Mouse (Mus musculus) C2C12 (cell line): ENCODE measurements around the gene Phactr1. TPM values are rescaled to one million over a fixed set of nuclear protein-coding genes. Genes with fewer than 3 reads are reported as not detected.

Experiments
- H3K27me3 ChIP-seq: one replicate; pipeline ENCODE4 v1.6.1; 2011; ENCODE audit not compliant: control insufficient read depth, insufficient read depth, insufficient read length
- H3K36me3 ChIP-seq: one replicate; pipeline ENCODE4 v1.6.1; 2011; ENCODE audit not compliant: control insufficient read depth, insufficient read depth
- H3K4me3 ChIP-seq: one replicate; pipeline ENCODE4 v1.5.1; 2011; ENCODE audit warnings: mild to moderate bottlenecking, control low read depth; ENCODE audit not compliant: poor library complexity, insufficient read depth, severe bottlenecking
- H3K79me2 ChIP-seq: one replicate; pipeline ENCODE4 v1.6.1; 2011; ENCODE audit not compliant: control insufficient read depth, insufficient read depth
- H3K79me3 ChIP-seq: one replicate; pipeline ENCODE4 v1.6.1; 2011; ENCODE audit warnings: low read depth, control low read depth
- H3ac ChIP-seq: one replicate; pipeline ENCODE3; 2011; ENCODE audit warnings: low read depth; ENCODE audit not compliant: control insufficient read depth, insufficient read length
- CEBPB ChIP-seq: IDR thresholded peaks from one replicate; pipeline ENCODE4 v1.6.1; 2011; ENCODE audit warnings: low read depth, mild to moderate bottlenecking, control low read depth, moderate library complexity
- CTCF ChIP-seq: IDR thresholded peaks from one replicate; pipeline ENCODE4 v1.5.1; 2011; ENCODE audit not compliant: control insufficient read depth, insufficient read depth, insufficient read length
- FOSL1 ChIP-seq: IDR thresholded peaks from one replicate; pipeline ENCODE4 v1.8.0; 2011; ENCODE audit warnings: mild to moderate bottlenecking, low read length; ENCODE audit not compliant: poor library complexity, insufficient read depth, severe bottlenecking
- MAX ChIP-seq: IDR thresholded peaks from one replicate; pipeline ENCODE4 v1.6.1; 2011; ENCODE audit warnings: mild to moderate bottlenecking, control low read depth
- MYOD1 ChIP-seq: IDR thresholded peaks from one replicate; pipeline ENCODE4 v1.6.1; 2011; ENCODE audit warnings: low read depth; ENCODE audit not compliant: control insufficient read depth, insufficient read length
- MYOG ChIP-seq: IDR thresholded peaks from one replicate; pipeline ENCODE4 v1.6.1; 2011; ENCODE audit not compliant: control insufficient read depth, insufficient read length; ENCODE audit errors: extremely low read depth
- USF1 ChIP-seq: IDR thresholded peaks from one replicate; pipeline ENCODE4 v1.6.1; 2011; ENCODE audit warnings: low read depth, mild to moderate bottlenecking, control low read depth, moderate library complexity
- polyA plus RNA-seq: library from polyadenylated mRNA; unstranded; fragments of >200 nt; fragmentation: generic; extraction: Trizol; gene quantifications from one replicate; pipeline ENCODE4 v1.2.1, GENCODE M21; 2012; ENCODE audit warnings: missing spikeins

Gene Phactr1
- polyA plus RNA-seq, 1 experiment = 0.05 TPM

- no peaks in the 10 kb centered on the region for H3K36me3 ChIP-seq
- TF ChIP-seq USF1 (no peak), MYOD1 (no peak), MYOG (no peak), CTCF (no peak), MAX (no peak), FOSL1 (no peak), CEBPB (no peak)
- H3K4me3 ChIP-seq = no peak overlapping the region
- no peak overlapping the region for H3ac ChIP-seq
- H3K79me2 ChIP-seq = no peaks in the 10 kb centered on the region
- H3K79me3 ChIP-seq = no peaks in the 10 kb centered on the region
- peaks cover 3% of the 10 kb centered on the region for H3K27me3 ChIP-seq
These were observed 333.6 kb downstream of the Phactr1 start for GRCm38 (mm10) chr13:43013984-43014383.

GRCm38 (mm10) chr13:43015768-43016167, 335.3 kb downstream of the Phactr1 start:
- TF ChIP-seq CTCF (no peak), CEBPB (no peak), FOSL1 (no peak), USF1 (no peak), MYOG (no peak), MYOD1 (no peak), MAX (no peak)
- Histone ChIP-seq H3K27me3 (peaks cover 3% of the 10 kb centered on the region), H3K79me2 (no peaks in the 10 kb centered on the region), H3K36me3 (no peaks in the 10 kb centered on the region), H3K79me3 (no peaks in the 10 kb centered on the region), H3ac (no peak overlapping the region), H3K4me3 (no peak overlapping the region)

GRCm38 (mm10) chr13:43018863-43019262, 338.4 kb downstream of the Phactr1 start:
- Histone ChIP-seq H3ac (no peak overlapping the region), H3K79me2 (no peaks in the 10 kb centered on the region), H3K27me3 (no peaks in the 10 kb centered on the region), H3K36me3 (no peaks in the 10 kb centered on the region), H3K4me3 (no peak overlapping the region), H3K79me3 (no peaks in the 10 kb centered on the region)
- TF ChIP-seq CTCF (no peak), FOSL1 (no peak), MAX (no peak), MYOG (no peak), MYOD1 (no peak), USF1 (no peak)

GRCm38 (mm10) chr13:43021031-43021430, 340.6 kb downstream of the Phactr1 start:
- TF ChIP-seq CTCF = no peak
- no peak for TF ChIP-seq USF1
- TF ChIP-seq CEBPB = no peak
- no peak for TF ChIP-seq MYOG
- TF ChIP-seq MYOD1 = no peak
- TF ChIP-seq MAX = no peak
- no peak for TF ChIP-seq FOSL1
- Histone ChIP-seq H3K79me3 (no peaks in the 10 kb centered on the region), H3K36me3 (no peaks in the 10 kb centered on the region), H3ac (no peak overlapping the region), H3K79me2 (no peaks in the 10 kb centered on the region), H3K4me3 (no peak overlapping the region), H3K27me3 (no peaks in the 10 kb centered on the region)

- no peak overlapping the region for H3ac ChIP-seq
- H3K79me2 ChIP-seq = no peaks in the 10 kb centered on the region
- no peak overlapping the region for H3K4me3 ChIP-seq
- TF ChIP-seq USF1 (no peak), FOSL1 (no peak), CTCF (no peak), CEBPB (no peak), MYOD1 (no peak), MAX (no peak), MYOG (no peak)
- no peaks in the 10 kb centered on the region for H3K36me3 ChIP-seq
- no peaks in the 10 kb centered on the region for H3K79me3 ChIP-seq
- H3K27me3 ChIP-seq = no peaks in the 10 kb centered on the region
These were observed 342.6 kb downstream of the Phactr1 start for GRCm38 (mm10) chr13:43023005-43023404.

- Histone ChIP-seq H3K27me3 (no peaks in the 10 kb centered on the region), H3K4me3 (no peak overlapping the region), H3K36me3 (no peaks in the 10 kb centered on the region), H3K79me2 (no peaks in the 10 kb centered on the region), H3K79me3 (no peaks in the 10 kb centered on the region), H3ac (no peak overlapping the region)
- TF ChIP-seq MYOD1 = no peak
- TF ChIP-seq USF1 = no peak
- TF ChIP-seq MAX = no peak
- no peak for TF ChIP-seq CTCF
- no peak for TF ChIP-seq MYOG
- no peak for TF ChIP-seq FOSL1
- no peak for TF ChIP-seq CEBPB
These were observed 347.1 kb downstream of the Phactr1 start for GRCm38 (mm10) chr13:43027568-43027967.
